Mouse (Mus musculus) MEL (cell line): ENCODE measurements around the gene Masp2. TPM values are rescaled to one million over a fixed set of nuclear protein-coding genes. Genes with fewer than 3 reads are reported as not detected.

Experiments
- DNase-seq: peaks from one replicate; pipeline ENCODE4 v3.0.0; 2011; ENCODE audit warnings: low read depth, low spot score
- H3K27ac ChIP-seq: 2 replicates; pipeline ENCODE4 v1.5.1; 2012; ENCODE audit warnings: low read depth, mild to moderate bottlenecking, control low read depth, low read length, moderate library complexity; ENCODE audit not compliant: control insufficient read depth
- H3K27me3 ChIP-seq, 2 experiments: fragments of 150-350 bp in 1 of 2; sonication (generic) in 1 of 2; 2 replicates each; pipeline ENCODE4 v1.6.1; 2012; ENCODE audit warnings: low read length in 2 of 2, mild to moderate bottlenecking in 2 of 2, improper control_type of control experiment in 1 of 2, moderate library complexity in 1 of 2; ENCODE audit not compliant: insufficient read depth in 2 of 2, control insufficient read depth in 1 of 2
- H3K36me3 ChIP-seq, 2 experiments: 2 replicates each; pipeline ENCODE4 v1.6.1; 2012 to 2014; ENCODE audit warnings: low read length in 2 of 2, improper control_type of control experiment in 1 of 2, inconsistent platforms in 1 of 2, mild to moderate bottlenecking in 1 of 2; ENCODE audit not compliant: insufficient read depth in 2 of 2, control insufficient read depth in 1 of 2
- H3K4me1 ChIP-seq, 2 experiments: fragments of 150-350 bp in 1 of 2; sonication (generic) in 1 of 2; 2 replicates each; pipeline ENCODE4 v1.6.1; 2012; ENCODE audit warnings: low read length in 2 of 2, improper control_type of control experiment in 1 of 2, mild to moderate bottlenecking in 1 of 2; ENCODE audit not compliant: insufficient read depth in 2 of 2, control insufficient read depth in 1 of 2
- H3K4me3 ChIP-seq, 2 experiments: fragments of 150-350 bp in 1 of 2; sonication (generic) in 1 of 2; 2 replicates each; pipeline ENCODE4 v1.5.1; 2012; ENCODE audit warnings: low read depth in 2 of 2, low read length in 2 of 2, mild to moderate bottlenecking in 2 of 2, moderate library complexity in 2 of 2, control low read depth in 1 of 2, improper control_type of control experiment in 1 of 2; ENCODE audit not compliant: control insufficient read depth in 1 of 2, insufficient read depth in 1 of 2
- H3K79me2 ChIP-seq: 2 replicates; pipeline ENCODE4 v1.6.1; 2012; ENCODE audit warnings: mild to moderate bottlenecking, low read length, moderate library complexity; ENCODE audit not compliant: control insufficient read depth, poor library complexity, insufficient read depth
- H3K9ac ChIP-seq: 2 replicates; pipeline ENCODE4 v1.6.1; 2012; ENCODE audit warnings: low read depth, mild to moderate bottlenecking, control low read depth, low read length, moderate library complexity; ENCODE audit not compliant: control insufficient read depth, poor library complexity, severe bottlenecking
- H3K9me3 ChIP-seq: fragments of 150-350 bp; sonication (generic); replicated peaks from 2 replicates; pipeline ENCODE4 v1.6.1; 2012; ENCODE audit warnings: mild to moderate bottlenecking, low read length, improper control_type of control experiment, moderate library complexity; ENCODE audit not compliant: insufficient read depth
- BHLHE40 ChIP-seq: IDR thresholded peaks from 2 replicates; pipeline ENCODE4 v1.6.1; 2012; ENCODE audit warnings: low read depth, mild to moderate bottlenecking, inconsistent platforms, low read length, improper control_type of control experiment, borderline replicate concordance
- CHD1 ChIP-seq: IDR thresholded peaks from 2 replicates; pipeline ENCODE4 v1.6.1; 2012; ENCODE audit warnings: low read depth, mild to moderate bottlenecking, inconsistent platforms, low read length, improper control_type of control experiment
- CTCF ChIP-seq, 3 experiments: IDR thresholded peaks in 2 of 3; conservative IDR thresholded peaks in 1 of 3; 2 replicates each; pipeline ENCODE4 v1.5.1; 2011 to 2012; ENCODE audit warnings: low read length in 3 of 3, low read depth in 2 of 3, mild to moderate bottlenecking in 2 of 3, improper control_type of control experiment in 1 of 3, inconsistent platforms in 1 of 3, mixed read lengths in 1 of 3, moderate library complexity in 1 of 3; ENCODE audit not compliant: control insufficient read depth in 1 of 3, insufficient read depth in 1 of 3, poor library complexity in 1 of 3, severe bottlenecking in 1 of 3
- ELF1 ChIP-seq: IDR thresholded peaks from 2 replicates; pipeline ENCODE4 v1.6.1; 2014; ENCODE audit warnings: low read depth, mild to moderate bottlenecking, inconsistent platforms, low read length, improper control_type of control experiment, moderate library complexity
- EP300 ChIP-seq, 2 experiments: IDR thresholded peaks; 2 replicates each; pipeline ENCODE4 v1.6.1; 2011; ENCODE audit warnings: improper control_type of control experiment in 2 of 2, low read length in 2 of 2, low read depth in 1 of 2, mild to moderate bottlenecking in 1 of 2
- GABPA ChIP-seq: IDR thresholded peaks from 2 replicates; pipeline ENCODE4 v1.6.1; 2012; ENCODE audit warnings: low read depth, mild to moderate bottlenecking, inconsistent platforms, low read length, improper control_type of control experiment, moderate library complexity
- GATA1 ChIP-seq: IDR thresholded peaks from 2 replicates; pipeline ENCODE4 v1.6.1; 2011; ENCODE audit warnings: low read depth, low read length, improper control_type of control experiment
- HCFC1 ChIP-seq: IDR thresholded peaks from 2 replicates; pipeline ENCODE4 v1.6.1; 2012; ENCODE audit warnings: low read depth, mild to moderate bottlenecking, inconsistent platforms, low read length, improper control_type of control experiment, moderate library complexity
- MAX ChIP-seq: IDR thresholded peaks from 2 replicates; pipeline ENCODE4 v1.6.1; 2011; ENCODE audit warnings: low read length, improper control_type of control experiment
- MAZ ChIP-seq: IDR thresholded peaks from 2 replicates; pipeline ENCODE4 v1.6.1; 2012; ENCODE audit warnings: low read depth, mild to moderate bottlenecking, inconsistent platforms, low read length, improper control_type of control experiment
- MEF2A ChIP-seq: IDR thresholded peaks from 2 replicates; pipeline ENCODE4 v1.6.1; 2014; ENCODE audit warnings: low read depth, mild to moderate bottlenecking, inconsistent platforms, low read length, improper control_type of control experiment; ENCODE audit not compliant: poor library complexity, insufficient replicate concordance, severe bottlenecking; ENCODE audit errors: extremely low read depth
- RCOR1 ChIP-seq: IDR thresholded peaks from 2 replicates; pipeline ENCODE4 v1.6.1; 2012; ENCODE audit warnings: low read depth, mild to moderate bottlenecking, inconsistent platforms, low read length, improper control_type of control experiment
- SIN3A ChIP-seq: IDR thresholded peaks from 2 replicates; pipeline ENCODE4 v1.6.1; 2012; ENCODE audit warnings: low read length, improper control_type of control experiment, inconsistent platforms
- UBTF ChIP-seq: IDR thresholded peaks from 2 replicates; pipeline ENCODE4 v1.6.1; 2012; ENCODE audit warnings: low read depth, mild to moderate bottlenecking, inconsistent platforms, low read length, improper control_type of control experiment, moderate library complexity, borderline replicate concordance; ENCODE audit not compliant: insufficient read depth
- USF2 ChIP-seq, 2 experiments: IDR thresholded peaks; 2 replicates each; pipeline ENCODE4 v1.6.1; 2011 to 2012; ENCODE audit warnings: improper control_type of control experiment in 2 of 2, low read length in 2 of 2, borderline replicate concordance in 1 of 2, inconsistent platforms in 1 of 2, low read depth in 1 of 2, mild to moderate bottlenecking in 1 of 2; ENCODE audit not compliant: insufficient read depth in 1 of 2
- ZMIZ1 ChIP-seq: IDR thresholded peaks from 2 replicates; pipeline ENCODE4 v1.6.1; 2012; ENCODE audit warnings: low read depth, mild to moderate bottlenecking, inconsistent platforms, low read length, improper control_type of control experiment, moderate library complexity
- polyA plus RNA-seq, 2 experiments: library from polyadenylated mRNA; stranded (reverse) in 1 of 2; unstranded in 1 of 2; fragments of >175 nt in 1 of 2; fragments of >200 nt in 1 of 2; gene quantifications; 2 replicates each; pipeline versions ENCODE4 v1.2.1 to v1.2.4; 2012; ENCODE audit warnings: low replicate concordance in 2 of 2, low read depth in 1 of 2; ENCODE audit not compliant: insufficient read length in 2 of 2, insufficient read depth in 1 of 2, missing spikeins in 1 of 2
- total RNA-seq: library from RNA; depleted of rRNA; stranded (reverse); fragments of 300-350 nt; gene quantifications from 2 replicates; pipeline ENCODE4 v1.2.3, GENCODE M21; 2012

The Masp2 gene
- total and polyA plus RNA-seq, 3 experiments = 0.38 to 1.4 TPM; not detected in 1

- Histone ChIP-seq H3K27me3 (no peaks in the 10 kb centered on the region), H3K9ac (no peak overlapping the region), H3K4me3 (no peak overlapping the region), H3K79me2 (no peaks in the 10 kb centered on the region), H3K36me3 (peaks cover 0 to 13% of the 10 kb centered on the region in 2 experiments; a peak in 2 of 4 replicates), H3K4me1 (peaks cover 0 to 23% of the 10 kb centered on the region in 2 experiments; a peak in 2 of 4 replicates), H3K9me3 (no peaks in the 10 kb centered on the region), H3K27ac (no peak overlapping the region; the same call in 1 of the 2 replicates)
- TF ChIP-seq GATA1 (peak; percentile 69), MAX (no peak), RCOR1 (peak; percentile 30; the same call in 1 of the 2 replicates), EP300 (IDR thresholded peaks at IDR 0.05; ENCODE audit: low read depth in 1 of 2, low read length in 2 of 2) (peak; percentile 18 to 38; a peak in 2 of 4 replicates)
- peak; percentile 53 for DNase-seq
Measured at GRCm38 (mm10) chr4:148633395-148634061, 31.2 kb downstream of the Masp2 start.

- no peaks in the 10 kb centered on the region for H3K9me3 ChIP-seq
- no peak for DNase-seq
- no peaks in the 10 kb centered on the region for H3K79me2 ChIP-seq
- no peak overlapping the region for H3K4me3 ChIP-seq
- H3K27me3 ChIP-seq = no peaks in the 10 kb centered on the region
- H3K27ac ChIP-seq = no peak overlapping the region
- no peak for TF ChIP-seq GABPA
- TF ChIP-seq SIN3A = no peak
- no peak for TF ChIP-seq MAZ
- no peak for TF ChIP-seq MEF2A
- TF ChIP-seq EP300 (IDR thresholded peaks at IDR 0.05; ENCODE audit: low read depth in 1 of 2, low read length in 2 of 2) = no peak
- H3K36me3 ChIP-seq = peaks cover 0 to 13% of the 10 kb centered on the region in 2 experiments; a peak in 2 of 4 replicates
- peaks cover 0 to 23% of the 10 kb centered on the region in 2 experiments; a peak in 2 of 4 replicates for H3K4me1 ChIP-seq
- H3K9ac ChIP-seq = no peak overlapping the region
Measured at GRCm38 (mm10) chr4:148635309-148635708, 33.0 kb downstream of the Masp2 start.

- no peak overlapping the region for H3K9ac ChIP-seq
- H3K4me3 ChIP-seq = no peak overlapping the region
- no peak for DNase-seq
- H3K27me3 ChIP-seq = no peaks in the 10 kb centered on the region; a peak in 1 of 4 replicates
- H3K9me3 ChIP-seq = no peaks in the 10 kb centered on the region
- TF ChIP-seq CTCF (IDR thresholded peaks at IDR 0.05 in 2 of 3, conservative IDR thresholded peaks at IDR 0.05 in 1 of 3; ENCODE audit: control insufficient read depth in 1 of 3, insufficient read depth in 1 of 3, low read depth in 2 of 3, low read length in 3 of 3, poor library complexity in 1 of 3, severe bottlenecking in 1 of 3) = no peak
- TF ChIP-seq BHLHE40 = no peak
- no peak for TF ChIP-seq GATA1
- no peak for TF ChIP-seq HCFC1
- TF ChIP-seq CHD1 = no peak
- no peak for TF ChIP-seq ZMIZ1
- TF ChIP-seq MAX = no peak
- TF ChIP-seq USF2 (IDR thresholded peaks at IDR 0.05; ENCODE audit: borderline replicate concordance in 1 of 2, insufficient read depth in 1 of 2, low read depth in 1 of 2, low read length in 2 of 2) = no peak
- TF ChIP-seq ELF1 = no peak
- no peak for TF ChIP-seq GABPA
- no peak for TF ChIP-seq UBTF
- H3K36me3 ChIP-seq = peaks cover 0 to 9% of the 10 kb centered on the region in 2 experiments; a peak in 2 of 4 replicates
- no peaks in the 10 kb centered on the region for H3K79me2 ChIP-seq
- H3K4me1 ChIP-seq = peaks cover 0 to 16% of the 10 kb centered on the region in 2 experiments; a peak in 2 of 4 replicates
- H3K27ac ChIP-seq = no peak overlapping the region
Measured at GRCm38 (mm10) chr4:148638302-148638701, 35.9 kb downstream of the Masp2 start.
